Mouse (Mus musculus) embryo, embryonic 9.5 days (tissue): Measurements from ENCODE around the gene Nln.

Source experiments
- DNase-seq: peaks from one replicate; pipeline ENCODE4 v3.0.0-alpha.2; 2017; ENCODE audit errors: extremely low spot score

The Nln gene

DNA sequence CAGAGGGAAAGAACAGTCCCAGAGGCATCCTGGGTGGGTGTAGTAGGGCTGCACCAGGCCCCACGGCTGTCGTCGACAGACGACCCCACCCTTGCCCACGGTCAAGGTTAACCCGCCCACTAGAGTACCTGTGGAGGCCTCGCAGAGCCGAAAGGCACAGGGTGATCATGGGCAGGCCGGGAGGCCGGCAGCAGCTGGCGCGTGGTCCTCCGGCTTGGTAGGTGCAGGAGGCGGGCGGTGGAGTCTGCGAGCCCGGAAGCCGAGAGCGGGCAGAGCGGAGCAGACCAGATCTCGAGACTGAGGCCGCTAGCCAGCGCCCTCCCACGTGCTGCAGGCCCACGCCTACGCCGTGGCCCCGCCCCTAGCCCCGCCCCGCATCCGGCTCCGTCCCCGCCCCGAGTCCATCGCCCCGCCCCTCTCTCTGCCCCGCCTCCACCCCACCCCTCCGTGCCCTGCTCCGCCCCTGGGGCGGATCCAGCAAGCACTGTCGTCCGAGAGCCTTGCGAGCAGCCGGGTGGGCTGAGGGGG lies at the start of gene Nln, which contains the start of gene Sgtb:
Gene Nln (minus strand): TSS at position 327 of the 528 bp plus-strand sequence.
Gene Sgtb (plus strand): TSS at position 454 of the 528 bp plus-strand sequence.
- DNase-seq: peak; percentile 94

DNA sequence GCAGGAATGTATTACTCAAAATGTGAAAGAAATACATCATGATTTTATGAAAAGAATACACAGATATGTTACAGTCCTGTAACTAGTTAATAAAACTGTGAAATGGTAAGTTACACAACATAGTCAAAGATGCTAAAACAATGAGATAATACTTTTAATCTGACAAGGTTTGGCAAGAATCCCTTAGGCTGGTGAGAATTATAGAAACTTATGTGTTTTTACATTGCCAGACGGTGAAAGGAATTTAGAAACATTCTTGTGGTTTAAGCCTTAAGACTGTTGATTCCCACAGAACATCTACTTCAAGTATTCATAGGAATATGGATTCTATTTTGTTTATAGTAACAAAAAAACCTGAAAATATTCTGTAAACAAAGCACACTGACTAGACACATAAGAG lies 46.3 kb upstream of the Nln start:
- no peak for DNase-seq

DNA sequence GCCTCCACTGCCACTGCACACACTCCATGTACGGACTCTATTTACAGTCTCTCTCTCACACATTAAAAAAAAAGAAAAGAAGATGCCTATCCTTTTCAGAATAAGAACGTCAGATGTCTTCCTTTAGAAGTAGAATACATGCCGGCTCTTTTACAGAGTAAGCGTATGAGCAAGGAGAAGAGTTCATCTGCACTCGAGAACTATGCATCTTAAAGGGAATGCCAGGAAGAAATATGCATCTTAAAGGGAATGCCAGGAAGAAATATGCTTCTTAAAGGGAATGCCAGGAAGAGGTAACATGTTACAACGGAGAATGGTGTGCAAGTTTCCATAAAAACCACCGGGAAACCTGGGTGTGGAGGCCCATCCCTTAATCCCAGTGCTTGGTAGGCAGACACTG lies 45.7 kb upstream of the Nln start:
- no peak for DNase-seq

DNA sequence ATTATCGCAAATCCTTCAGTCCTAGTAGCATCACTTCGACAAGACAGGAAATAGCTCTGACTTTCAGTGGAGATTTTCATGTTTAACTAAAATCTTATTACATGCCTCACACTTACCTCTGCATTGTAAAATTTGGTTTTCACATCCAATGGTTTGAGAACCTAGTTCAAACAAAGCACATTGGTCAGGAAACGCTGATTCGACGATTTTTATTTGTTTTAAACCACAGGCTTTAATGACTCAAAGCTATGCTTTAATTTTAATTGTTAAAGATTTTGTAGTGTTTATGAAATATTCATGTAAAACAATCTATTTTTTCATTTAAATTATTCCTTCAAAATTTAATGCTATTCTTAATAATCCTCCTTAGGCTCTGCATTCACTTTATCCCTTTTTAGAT lies 44.8 kb upstream of the Nln start:
- no peak for DNase-seq

DNA sequence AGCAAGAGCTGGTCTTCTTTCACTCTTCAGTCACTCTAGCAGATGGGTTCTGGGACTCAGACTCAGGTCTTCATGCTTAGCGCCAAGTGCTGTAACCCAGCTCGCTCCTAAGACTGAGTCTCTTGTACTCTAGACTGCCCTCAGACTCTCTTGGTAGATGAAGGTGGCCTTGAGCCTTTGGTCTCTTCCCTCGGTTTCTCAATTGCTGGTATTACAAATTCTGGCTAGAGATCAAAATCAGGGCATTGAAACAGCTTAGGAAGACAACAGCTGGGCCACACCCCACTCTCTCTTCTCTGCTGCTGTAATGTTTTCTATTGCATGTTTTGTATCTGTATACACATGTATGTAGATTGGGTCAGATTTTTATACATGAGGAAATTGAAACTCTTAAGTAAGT lies 36.2 kb upstream of the Nln start:
- DNase-seq: no peak

DNA sequence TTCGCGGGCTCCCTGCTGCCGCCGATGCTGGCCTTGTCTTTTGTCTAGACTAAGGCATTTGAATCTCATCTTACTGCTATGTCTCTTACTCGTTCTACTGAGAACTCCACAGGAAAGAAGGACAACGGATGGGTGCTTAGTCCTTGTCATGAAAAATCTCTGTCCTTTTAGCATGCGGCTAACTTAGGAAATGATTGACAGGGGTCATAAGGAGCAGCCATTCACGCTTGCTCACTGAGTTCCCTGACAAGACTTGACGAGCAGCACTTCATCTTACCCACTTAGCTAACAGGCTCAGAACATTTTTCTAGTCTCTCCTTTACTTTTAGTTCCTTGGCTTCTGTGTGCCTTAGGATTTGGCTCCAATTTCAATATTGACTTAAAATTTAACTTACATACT lies 35.5 kb upstream of the Nln start:
- DNase-seq: no peak

DNA sequence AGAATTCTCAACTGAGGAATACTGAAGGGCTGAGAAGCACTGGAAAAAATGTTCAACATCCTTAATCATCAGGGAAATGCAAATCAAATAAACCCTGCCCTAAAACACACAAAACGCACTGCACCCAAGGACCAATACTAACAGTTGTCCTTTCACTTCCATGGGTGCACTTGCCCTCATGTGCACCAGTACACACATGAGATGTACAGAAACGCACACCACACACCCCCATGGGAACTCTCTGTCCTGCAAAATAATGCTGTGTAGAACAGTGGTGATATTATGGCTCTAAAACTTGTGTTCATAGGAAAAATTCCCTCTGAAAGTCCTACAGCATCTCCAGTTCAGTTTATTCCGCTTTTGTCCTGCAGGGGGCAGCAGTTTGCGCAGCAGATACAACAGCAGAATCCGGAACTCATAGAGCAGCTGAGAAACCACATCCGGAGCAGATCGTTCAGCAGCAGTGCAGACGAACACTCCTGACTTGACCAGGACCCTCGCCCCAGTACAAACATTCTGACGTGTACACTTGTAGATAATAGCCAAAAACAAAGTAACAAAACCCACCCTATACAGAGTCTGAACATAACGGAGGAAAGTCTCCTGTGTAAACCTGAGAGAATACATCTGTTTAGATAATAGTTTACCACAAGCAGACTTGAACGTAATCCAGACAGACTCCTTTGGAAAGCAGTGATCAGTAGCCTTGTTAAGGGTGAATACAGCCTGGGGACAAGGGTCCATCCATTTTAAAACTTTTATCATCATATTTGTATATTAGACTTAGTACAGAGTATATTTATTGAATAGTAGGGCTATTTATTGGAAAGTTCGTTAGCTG lies 30.2 kb upstream of the Nln start:
- peak; percentile 73 for DNase-seq

DNA sequence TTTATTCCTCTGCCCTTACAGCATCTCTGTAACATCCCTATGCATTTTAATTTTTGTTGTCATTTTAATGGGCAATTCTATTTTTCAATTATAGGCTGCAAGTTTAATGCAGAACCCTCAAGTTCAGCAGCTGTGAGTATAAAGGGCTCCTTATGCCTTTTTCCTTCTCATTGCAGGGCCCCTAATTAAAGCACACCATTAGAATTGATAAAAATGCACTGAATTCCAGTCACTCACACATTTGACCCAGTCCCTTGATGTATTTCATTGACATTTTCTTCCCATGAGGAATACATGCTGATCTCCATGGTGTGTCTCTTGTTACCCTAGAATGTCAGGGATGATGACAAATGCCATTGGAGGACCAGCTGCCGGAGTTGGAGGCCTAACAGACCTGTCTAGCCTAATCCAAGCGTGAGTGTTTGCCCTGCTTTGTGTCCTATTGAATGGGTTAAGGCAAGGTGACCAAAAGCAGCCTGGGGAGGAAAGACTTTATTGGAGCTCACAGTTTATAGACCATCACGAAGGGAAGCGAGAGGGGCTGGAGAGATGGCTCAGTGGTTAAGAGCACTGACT lies 25.2 kb upstream of the Nln start:
- DNase-seq: no peak

DNA sequence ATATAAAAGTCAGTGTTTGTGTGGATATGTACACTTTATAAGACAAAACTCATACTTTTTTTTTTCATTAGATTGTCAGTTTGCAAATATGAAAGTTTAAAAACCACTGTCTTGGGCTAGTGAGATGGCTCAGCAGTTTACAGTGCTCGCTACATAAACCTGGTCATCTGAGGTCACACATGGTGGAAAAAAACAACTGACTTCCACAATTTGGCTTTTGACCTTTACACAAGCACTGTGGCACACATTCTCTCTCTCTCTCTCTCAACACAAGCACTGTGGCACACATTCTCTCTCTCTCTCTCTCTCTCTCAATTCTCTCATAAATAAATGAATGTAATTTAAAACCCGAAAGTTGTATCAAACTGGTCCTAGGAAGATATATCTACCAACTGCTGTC lies 23.1 kb upstream of the Nln start:
- DNase-seq: no peak

DNA sequence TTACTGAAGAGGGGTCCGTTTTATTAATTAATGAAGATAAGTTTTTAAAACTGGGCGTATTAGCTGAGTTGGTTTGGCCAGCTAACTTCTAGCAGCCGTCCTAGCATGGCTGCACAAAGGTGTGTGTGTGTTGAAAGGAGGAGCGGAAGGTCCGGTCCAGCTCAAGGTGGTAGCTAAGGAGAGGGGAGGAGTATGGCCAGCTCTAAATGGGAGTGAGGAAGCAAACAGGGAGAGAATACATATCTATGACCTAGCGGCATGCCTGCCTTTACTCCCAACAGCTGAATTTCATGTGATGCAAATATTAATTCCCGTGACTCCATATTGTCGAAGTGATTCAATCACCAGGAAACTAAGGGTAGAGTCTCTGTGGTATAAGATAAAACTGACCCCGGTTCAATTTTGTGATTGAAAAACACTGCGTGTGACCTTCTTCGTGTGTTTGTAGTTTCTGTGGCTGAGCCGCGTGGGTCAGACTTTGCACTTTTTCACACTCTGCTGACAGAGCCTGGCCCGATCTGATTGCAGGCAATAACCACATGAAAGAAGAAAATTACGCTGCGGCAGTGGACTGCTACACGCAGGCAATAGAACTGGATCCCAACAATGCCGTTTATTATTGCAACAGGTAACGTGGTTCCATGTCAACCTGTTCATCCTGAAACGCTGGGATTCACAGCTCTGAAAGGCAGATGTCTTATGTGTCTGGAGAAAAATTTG lies 14.4 kb upstream of the Nln start:
- DNase-seq: no peak

DNA sequence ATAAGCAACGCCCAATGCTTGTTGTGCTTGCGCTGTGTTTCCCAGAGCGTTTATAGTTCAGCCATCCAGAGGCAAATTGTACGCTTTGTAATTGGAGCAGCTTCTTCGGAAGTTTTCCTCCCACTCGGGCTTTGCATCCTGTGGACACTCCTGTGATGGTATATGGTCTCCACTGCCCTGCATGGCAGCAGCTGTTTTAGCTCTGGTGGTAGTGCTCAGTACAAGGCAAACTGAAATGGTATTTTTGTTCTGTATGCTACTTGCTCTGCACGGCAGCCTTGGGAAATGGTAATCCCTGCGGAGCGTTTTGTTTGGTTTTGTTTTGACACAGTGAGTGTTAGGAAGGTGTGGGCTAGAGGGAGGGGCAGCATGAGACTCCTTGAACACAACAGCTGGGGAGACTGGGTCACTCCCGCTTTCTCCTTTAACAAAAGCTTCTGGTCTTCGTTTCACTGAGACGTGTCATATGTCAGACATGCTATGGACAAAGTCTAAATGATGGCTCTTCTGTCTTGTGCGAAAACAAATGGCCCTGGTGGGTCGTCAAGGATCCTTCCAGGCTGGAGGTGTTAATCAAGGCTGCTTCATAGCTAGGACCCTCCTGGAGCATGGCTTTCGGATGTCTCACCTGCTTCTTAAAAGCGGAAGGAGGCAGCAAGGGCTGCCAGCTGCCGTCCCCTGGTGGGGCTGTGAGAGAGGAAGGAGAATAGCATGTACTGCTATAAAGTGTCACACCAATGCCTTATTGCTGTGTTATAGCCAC lies 12.8 kb upstream of the Nln start:
- DNase-seq: no peak

DNA sequence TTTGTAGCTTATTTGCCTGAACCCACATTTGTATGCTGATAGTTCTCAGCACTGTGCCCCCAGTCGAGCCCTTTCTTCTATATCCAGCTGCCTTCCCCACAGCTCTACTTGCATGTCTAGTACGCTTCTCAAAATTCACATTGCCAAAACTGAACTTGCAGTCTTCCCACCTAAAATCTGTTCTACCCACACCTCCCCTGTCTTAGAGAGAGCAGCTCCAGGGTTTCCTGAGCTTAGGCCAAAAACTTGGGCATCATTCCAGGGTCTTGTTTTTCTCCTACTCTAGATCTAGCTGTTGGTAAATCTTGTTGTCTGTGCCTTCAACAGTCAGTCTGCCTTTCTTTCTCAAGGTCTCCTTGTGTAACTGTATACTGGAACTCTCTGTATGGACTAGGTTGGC lies 5.4 kb upstream of the Nln start:
- no peak for DNase-seq

DNA sequence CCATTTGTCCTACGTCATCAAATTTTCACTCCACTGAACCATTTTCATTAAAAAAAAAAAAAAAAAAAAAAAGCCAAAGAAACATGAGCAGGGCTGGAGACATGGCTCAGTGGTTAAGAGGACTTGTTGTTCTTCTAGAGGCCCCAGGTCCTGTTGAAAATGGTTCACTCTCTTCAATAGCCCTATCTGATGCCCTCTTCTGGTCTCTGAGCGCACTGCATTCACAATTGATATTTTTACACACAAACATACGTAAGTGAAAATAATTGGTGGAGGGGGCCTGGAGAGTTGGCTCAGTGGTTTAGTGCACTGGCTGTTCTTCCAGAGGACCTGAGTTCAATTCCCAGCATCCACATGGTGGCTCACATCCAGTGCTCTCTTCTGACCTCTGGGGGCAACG lies 4.4 kb upstream of the Nln start:
- no peak for DNase-seq

DNA sequence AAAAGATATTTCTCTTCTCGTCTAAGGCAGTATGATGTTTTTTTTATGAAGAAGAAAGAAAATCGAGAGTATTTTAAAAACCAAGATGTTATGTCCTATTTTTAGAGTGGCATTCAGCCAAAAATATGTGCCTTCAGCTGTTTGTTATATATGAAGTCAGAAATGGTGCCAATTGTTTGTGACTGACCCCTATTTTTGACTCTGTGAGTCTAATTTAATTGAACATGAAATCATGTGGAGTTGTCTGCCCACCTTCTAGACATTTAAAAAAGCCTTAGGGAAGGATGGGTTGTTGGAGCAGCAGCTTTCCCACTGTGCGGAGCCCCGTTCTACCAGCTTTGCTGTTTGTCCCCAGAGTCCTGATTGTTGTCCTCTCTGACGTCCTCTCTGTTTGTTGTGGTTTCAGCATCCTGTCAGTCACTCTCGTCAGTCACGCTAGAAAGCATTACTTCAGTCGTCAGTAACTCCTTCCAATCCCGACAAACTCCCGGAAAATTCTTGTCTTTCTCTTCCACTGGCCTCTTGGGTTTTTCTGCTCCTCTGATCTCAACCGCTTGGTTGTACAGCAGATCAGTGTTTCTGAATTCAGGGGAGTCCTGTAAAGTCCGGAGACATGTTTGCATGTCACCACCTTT lies 3.0 kb upstream of the Nln start:
- DNase-seq: no peak

DNA sequence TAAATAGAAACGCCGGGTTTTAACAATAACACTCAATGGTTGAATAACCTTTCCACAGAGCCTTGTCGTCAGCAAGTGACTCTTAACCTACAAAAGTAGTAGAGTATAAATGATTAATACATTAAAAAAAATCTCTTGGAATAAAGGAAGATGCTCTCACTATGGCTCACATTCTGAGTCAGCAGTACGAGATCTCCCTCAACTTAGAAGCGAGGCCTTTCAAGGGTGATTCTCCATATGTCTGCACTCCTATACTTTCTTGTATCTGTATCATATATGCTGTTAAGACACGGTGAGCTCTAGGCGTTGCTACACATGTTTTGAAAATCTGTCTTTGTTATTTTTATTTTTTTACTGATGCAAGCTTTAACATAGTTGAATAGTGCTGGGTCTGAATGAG lies 1.1 kb upstream of the Nln start:
- DNase-seq: no peak

DNA sequence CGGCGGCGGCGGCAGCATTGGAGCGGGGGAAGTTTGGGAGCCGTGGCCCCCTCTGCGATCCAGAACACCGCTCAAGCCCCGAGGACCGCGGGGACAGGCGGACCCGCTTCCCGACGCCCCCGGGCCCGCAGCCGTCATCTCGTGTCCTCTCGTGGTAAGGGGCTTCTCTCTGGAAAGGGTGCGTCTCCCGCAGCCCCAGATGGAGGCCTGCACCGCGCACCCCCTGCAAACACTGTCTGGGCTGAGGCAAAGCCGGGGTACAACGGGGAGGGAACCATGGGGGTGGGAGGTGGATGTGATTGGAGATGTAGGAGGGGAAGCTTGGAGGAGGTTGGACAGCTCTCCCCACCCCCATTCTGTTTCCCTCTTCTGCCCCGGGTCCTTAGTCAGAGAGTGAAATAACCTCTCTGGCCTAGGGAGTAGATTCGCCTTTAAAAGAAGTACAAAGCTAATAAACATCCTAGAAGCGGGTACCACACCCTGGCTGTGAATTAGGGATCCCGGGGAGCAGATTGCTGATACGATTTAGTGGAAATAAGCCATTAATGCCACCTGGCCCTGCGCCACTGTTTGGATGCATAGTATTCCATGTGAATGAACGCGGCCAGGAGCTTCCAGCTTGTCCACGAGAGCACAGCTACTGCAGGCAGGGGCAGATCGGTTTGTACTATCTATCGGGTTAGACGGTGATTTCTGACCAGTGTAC lies 555 bp upstream of the Nln start:
- no peak for DNase-seq

DNA sequence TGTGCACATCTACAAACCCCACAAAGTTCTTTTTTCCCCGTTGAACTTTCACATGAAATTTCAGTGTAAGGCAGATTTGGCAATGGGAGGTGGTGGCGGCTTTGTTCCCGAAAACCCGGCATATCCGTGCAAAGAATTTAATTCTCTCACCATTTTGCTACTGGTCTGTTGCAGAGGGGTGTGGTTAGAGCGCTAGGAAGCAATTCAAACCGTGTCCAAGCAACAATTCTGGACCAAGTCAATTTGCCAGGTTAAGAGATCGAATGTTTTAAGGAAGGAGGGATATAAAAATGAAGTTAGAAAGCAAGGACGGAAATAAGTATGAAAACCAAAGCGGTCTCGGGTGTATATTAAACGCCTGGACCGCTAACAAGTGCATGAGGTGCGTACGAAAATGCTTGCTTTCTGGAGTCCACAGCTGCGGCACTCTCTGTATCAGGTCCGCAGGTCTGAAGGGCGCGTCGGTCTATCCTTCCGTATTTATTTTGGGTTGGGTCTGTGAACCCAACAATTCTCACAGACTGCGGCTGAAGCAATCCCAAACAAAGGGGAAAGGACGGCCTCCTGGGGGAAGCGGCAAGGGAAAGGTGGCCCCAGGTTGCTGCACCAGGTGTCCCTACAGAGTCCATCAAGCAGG lies 645 bp downstream of the Nln start:
- peak; percentile 27 for DNase-seq

DNA sequence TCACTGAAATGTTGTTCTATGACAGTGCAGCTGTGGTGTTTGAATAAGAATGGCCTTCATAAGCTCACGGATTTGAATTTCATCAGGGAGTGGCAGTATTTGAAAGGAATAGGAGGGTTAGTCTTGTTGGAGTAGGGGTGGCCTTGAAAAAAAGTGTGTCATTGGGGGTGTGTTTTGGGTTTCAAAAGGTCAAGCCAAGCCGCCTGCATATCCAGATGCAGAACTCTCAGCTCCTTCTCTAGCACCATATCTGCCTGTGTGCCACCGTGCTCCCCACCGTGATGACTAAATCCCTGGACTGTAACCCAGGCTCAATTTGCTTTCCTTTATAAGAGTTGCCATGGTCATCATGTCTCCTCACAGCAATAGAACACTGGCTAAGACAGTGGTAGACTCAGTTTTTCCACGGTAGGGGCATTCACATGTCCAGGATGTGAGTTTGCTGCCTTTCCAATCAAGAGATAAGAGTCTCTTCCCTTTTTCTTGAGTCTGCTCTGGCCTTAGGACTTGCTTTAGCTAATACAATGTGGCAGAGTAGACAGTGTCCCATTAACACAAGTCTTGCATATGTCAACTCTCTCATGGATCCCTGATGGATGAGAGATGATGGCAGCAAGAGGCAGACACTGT lies 7.7 kb downstream of the Nln start:
- no peak for DNase-seq

DNA sequence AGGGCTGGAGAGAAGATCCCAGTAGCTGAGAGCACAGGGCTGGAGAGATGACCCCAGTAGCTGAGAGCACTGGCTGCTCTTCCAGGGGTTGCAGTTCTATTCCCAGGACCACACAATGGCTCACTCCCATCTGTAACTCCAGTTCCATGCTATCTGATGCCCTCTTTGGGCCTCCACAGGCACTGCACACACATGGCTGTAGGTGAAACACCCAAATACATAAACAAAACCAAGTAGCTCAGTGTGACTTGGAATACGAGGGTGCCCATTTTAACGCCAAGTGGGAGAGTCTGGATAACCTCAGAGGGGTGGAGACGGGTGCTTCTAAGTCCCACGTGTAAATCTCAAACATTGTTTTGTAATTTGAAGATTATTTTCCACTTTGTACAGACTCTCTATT lies 9.0 kb downstream of the Nln start:
- no peak for DNase-seq

DNA sequence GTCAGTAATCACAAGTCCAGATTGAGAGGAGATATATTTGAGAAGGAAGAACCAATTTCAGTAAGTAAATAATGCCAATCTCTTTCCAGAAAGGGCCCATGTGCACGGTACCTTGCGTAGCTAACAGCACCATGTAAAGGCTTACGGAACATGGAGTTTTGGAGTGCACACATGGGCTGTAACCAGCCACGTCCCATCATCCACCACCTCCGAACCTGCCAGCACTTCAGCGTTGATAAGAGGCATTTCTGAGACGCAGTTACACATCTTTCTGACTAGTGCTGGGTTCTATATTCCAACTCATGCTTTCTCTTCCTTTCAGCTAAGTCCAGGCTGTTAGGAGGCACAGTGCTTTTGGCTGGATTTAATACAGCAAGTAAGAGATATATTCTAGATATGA lies 12.2 kb downstream of the Nln start:
- DNase-seq: no peak
